Mouse (Mus musculus) left cerebral cortex, adult 2 months (tissue): ENCODE measurements around the gene Colq. TPM values are rescaled to one million over a fixed set of nuclear protein-coding genes. Genes with fewer than 3 reads are reported as not detected.
"Not testable (repeated sequence)": the region's sequence is repeated elsewhere in the genome, so short reads cannot be mapped to it uniquely, and the experiment has no call there.

Experiments
- DNase-seq, 2 experiments: peaks; one replicate each; pipeline ENCODE4 v3.0.0; 2021 to 2022; ENCODE audit warnings: low spot score in 2 of 2, mixed read lengths in 1 of 2; ENCODE audit errors: extremely low spot score in 1 of 2
- H3K27ac ChIP-seq: fragments of 200-600 bp; 2 replicates; pipeline ENCODE4 v1.8.1; 2022
- H3K4me3 ChIP-seq: fragments of 200-600 bp; 2 replicates; pipeline ENCODE4 v1.8.1; 2022
- CTCF ChIP-seq: fragments of 200-600 bp; IDR thresholded peaks from 2 replicates; pipeline ENCODE4 v1.8.1; 2022; ENCODE audit warnings: antibody characterized with exemption, mild to moderate bottlenecking, moderate library complexity
- intact Hi-C: fragments of 180-260 bp; cut with DNase I; formaldehyde crosslinking; loops from one replicate; pipeline ENCODE4 v1.15.1; 2025
- long read RNA-seq, 2 experiments: library from polyadenylated mRNA; stranded (forward); transcript quantifications; one replicate each; pipeline ENCODE4 v2.0.0; 2021; ENCODE audit warnings: borderline mapping rate in 2 of 2
- total RNA-seq, 2 experiments: library from RNA; stranded (reverse); gene quantifications; 2 replicates each; pipeline ENCODE4 v1.2.3; 2021

Colq gene
- total RNA-seq, result 1 to 10 TPM; 1.1 to 1.8 TPM
- long read RNA-seq, experiment 1, partial matches to known transcripts, result 0 of 1 reads
- long read RNA-seq, experiment 1, other reads (novel, unspliced or antisense), result 1 of 1 reads
- long read RNA-seq, experiment 2, partial matches to known transcripts, result 0 of 1 reads
- long read RNA-seq, experiment 2, other reads (novel, unspliced or antisense), result 1 of 1 reads

DNA sequence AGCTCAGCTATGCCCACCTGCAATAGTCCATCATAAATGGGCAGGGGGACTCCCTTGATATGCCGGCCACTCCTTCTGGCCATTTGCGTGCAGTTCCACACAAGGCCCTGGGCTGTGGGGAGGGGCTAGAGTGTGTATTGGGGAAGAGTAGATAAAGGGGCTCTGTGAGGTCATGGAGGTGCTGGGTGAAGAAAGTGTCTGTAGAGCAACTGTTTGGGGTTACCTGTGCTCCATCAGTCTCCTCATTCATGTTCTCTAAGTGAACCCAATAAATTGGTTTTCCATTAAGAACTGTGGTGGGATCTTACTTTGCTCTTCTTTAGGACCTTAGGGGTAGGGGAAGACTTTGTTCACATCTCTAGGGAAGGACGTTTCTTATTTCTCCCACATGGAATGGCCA lies at the start of gene Colq:
Colq (minus strand) TSS at position 101 of the 400 bp plus-strand sequence.
- Histone ChIP-seq H3K27ac (no peak within 1 kb of the TSS), H3K4me3 (no peak within 1 kb of the TSS)
- no peak for TF ChIP-seq CTCF
- no peak for DNase-seq
- intact Hi-C loops, result loop anchor here (5.0 kb wide), 1 partner anchor 59 kb away; no protein-coding TSS in a partner anchor

DNA sequence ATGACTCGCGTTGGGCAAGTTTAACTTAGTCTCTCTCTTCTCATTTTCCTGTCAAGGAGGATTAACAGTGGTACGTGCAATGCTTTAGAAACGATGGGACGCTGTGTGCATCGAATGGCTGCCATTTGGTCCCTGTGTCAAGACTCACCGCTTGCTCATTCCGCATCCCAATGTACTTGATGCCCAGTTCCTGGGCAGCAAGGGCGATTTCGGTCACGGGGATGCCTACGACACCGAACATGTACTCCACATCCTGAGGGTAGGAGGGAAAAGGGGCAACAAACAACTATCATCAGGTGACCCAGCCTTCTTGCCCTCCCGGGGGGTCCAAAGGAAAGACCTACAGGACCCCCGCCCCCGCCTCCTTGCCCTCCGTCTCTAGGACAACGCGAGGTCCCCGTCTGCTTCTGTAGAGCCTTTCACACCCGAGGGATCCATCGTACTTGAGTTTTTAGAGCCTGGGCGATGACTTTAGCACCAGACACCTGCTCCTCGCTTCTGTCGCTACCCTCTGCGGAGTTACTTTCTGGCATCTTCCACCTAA lies 49.3 kb upstream of the Colq start, which contains the start of gene Gm49387:
Gm49387 (minus strand) TSS at position 533 of the 544 bp plus-strand sequence.
- intact Hi-C loops, result no loop called here
- no peak for DNase-seq
- Histone ChIP-seq H3K4me3 (peak within 1 kb of the TSS; percentile 63), H3K27ac (peak within 1 kb of the TSS; percentile 87)
- TF ChIP-seq CTCF, result no peak

DNA sequence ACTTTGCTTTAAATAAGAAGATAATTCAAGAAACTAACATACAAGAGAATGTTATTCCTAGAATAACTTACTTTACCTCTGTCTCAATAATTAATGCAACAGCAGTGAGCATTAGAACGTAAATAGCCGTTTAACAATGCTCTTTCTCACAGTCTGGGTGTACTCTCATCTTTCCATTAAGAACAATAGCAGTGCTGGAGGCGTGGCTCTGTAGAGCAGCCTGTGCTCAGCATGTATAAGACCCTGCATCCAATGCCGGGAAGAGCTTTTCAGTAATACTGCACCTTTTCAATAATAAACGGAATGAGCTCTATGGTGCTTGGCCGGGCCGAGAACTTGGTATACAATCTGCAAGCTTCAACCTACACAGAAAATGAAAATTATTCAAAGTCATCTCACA lies 39.5 kb upstream of the Colq start:
- H3K27ac ChIP-seq, result no peak overlapping the region
- H3K4me3 ChIP-seq, result no peak overlapping the region
- intact Hi-C loops, result no loop called here
- no peak for TF ChIP-seq CTCF
- DNase-seq, result no peak

DNA sequence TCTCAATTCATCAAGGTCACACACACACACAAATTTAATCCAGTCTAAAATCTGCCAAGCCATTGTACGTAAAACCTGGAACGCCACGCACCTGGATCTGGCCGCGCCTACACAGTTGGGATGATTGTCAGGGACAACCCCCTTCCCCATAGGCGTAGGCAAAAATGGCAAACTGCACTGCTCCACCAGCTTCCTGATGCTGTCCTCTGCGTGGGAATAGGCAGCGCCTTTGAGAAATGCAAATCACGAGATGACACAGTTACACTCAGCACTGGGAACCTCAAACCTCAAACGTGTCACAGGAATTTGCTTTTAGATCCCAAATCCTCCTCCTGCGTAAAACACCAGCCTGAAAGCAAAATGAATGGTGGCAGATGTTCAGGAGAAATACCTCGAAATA lies 31.6 kb upstream of the Colq start:
- Histone ChIP-seq H3K4me3 (no peak overlapping the region), H3K27ac (no peak overlapping the region)
- peak; percentile 38 to 64 for DNase-seq
- intact Hi-C loops, result loop anchor here (2.0 kb wide), 1 partner anchor 46 kb away; no protein-coding TSS in a partner anchor
- no peak for TF ChIP-seq CTCF

DNA sequence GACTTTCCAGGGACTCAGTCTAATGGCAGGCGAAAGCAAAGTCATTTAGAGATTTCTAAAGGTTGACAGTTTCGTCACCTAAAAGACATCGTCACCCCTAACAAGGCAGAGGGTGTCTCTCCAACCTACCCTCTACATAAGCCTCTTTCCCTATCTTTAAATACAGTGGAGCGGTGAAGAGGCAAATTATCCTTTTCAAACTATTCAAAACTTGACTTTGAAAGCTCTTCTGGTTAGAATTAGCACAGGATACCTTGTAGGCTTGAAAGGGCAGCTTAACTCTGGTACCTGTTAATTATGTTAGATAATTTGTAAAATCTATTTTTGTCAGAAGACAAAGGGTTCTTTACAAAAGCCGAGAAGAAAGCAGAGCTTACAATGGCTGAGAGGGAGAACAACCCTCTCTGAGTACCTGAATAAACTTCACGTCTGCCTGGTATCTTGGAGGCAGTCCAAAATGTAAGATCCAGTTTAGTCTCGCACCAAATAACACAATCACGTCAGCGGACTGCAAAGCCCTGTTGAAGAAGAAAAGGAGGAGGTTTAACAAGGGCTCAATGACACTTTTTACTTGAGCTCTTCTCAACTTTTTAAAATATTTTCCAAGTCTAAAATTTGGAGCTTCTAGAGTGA lies 29.6 kb upstream of the Colq start:
- intact Hi-C loops, result no loop called here
- no peak for DNase-seq
- Histone ChIP-seq H3K27ac (no peak overlapping the region), H3K4me3 (no peak overlapping the region)
- no peak for TF ChIP-seq CTCF

DNA sequence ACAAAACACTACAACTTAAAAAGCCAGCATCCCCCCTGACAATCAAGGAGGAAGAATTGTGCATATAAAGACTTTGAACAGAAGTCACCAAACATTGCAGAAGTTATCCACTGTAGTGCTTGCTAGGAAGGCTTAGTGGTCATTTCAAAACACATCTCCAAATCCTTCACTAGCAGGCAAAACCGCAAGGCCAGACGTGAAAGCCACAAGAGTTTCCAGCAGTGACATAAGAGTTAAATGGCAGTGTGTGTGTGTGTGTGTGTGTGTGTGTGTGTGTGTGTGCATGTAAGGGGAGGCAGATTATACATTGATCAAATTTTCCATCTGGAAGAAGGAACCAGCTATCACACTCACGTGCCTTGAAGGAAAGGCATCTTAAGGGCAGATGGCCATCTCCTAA lies 26.9 kb upstream of the Colq start:
- no peak for DNase-seq
- no peak for TF ChIP-seq CTCF
- intact Hi-C loops, result no loop called here
- no peak overlapping the region for H3K4me3 ChIP-seq
- no peak overlapping the region for H3K27ac ChIP-seq

DNA sequence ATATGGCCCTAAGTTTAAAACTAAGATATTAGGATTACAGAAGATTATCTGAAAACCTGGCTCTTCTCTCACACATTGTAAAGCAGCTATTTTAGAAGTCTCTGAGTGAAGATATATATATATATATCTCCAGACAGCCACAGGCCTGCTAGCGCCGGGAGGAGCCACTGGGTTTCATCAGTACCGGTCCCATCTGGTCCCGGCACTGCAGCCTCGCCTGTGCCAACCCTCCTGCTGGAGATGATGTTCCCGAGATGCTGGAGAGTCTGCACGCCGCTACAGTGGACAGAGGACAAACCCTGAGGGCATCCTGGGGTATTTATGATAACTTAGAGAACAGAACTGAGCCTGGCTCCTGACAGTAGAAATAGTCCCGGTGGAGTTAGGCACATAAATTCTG lies 26.1 kb upstream of the Colq start:
- H3K4me3 ChIP-seq, result no peak overlapping the region
- TF ChIP-seq CTCF, result no peak
- DNase-seq, result no peak
- intact Hi-C loops, result no loop called here
- no peak overlapping the region for H3K27ac ChIP-seq

DNA sequence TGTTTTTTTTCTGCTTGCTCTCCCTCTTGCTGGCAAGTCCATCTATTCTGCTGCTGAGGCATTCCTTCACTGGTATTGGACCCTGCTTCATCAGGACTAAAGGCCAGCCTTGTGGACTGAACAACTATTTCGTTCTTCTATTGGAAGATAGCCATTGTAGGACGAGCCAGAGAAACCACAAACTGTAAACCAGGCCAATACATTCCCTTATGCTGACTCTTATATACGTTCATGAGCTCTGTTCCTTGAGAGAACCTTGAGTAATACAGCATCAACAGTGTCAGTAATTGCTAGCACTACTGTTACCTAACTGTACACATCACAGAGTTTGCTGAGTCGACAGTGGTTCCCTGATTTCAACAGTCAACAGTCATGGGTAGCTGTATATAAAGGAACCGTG lies 22.5 kb upstream of the Colq start:
- H3K4me3 ChIP-seq, result no peak overlapping the region
- no peak overlapping the region for H3K27ac ChIP-seq
- no peak for TF ChIP-seq CTCF
- intact Hi-C loops, result no loop called here
- no peak for DNase-seq

DNA sequence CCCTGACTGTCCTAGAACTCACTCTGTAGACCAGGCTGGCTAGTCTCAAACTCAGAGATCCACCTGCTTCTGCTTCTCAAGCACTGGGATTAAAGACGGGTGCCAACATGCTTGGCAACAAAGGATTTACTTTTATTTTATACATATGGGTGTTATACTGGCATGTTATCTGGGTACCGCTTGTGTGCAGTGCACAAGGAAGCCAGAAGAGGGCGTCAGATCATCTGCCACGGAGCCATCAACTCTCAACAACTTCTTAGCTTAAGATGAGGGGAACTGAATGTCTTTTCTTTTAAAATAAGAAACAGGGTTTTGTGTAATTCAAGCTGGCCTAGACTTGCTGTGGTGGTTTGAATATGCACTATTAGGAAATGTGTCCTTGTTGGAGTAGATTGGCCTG lies 20.8 kb upstream of the Colq start:
- Histone ChIP-seq H3K27ac (no peak overlapping the region), H3K4me3 (no peak overlapping the region)
- intact Hi-C loops, result no loop called here
- no peak for DNase-seq
- no peak; the same call in 1 of the 2 replicates for TF ChIP-seq CTCF

DNA sequence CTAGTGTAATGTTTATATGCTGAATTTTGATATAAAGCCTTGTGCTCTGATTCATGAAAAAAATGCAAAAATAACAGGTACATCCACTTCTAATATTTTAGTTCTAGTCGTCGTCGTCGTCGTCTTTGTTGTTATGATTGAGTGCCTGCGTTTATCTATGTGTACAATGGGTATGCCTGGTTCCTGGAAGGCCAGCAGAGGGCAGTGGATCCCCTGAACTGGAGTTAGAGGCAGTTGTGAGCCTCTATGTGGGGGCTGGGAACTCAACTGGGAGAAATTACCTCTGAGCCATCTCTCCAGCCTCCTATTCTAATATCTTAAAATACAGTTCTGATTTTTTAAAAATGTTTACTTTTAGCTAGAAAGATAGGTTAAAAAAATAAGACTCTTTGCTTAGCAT lies 14.4 kb upstream of the Colq start:
- TF ChIP-seq CTCF, result no peak; the same call in none of the 2 replicates
- Histone ChIP-seq H3K4me3 (no peak overlapping the region), H3K27ac (no peak overlapping the region)
- no peak for DNase-seq
- intact Hi-C loops, result loop anchor here (2.0 kb wide), 1 partner anchor 87 kb away; no protein-coding TSS in a partner anchor

DNA sequence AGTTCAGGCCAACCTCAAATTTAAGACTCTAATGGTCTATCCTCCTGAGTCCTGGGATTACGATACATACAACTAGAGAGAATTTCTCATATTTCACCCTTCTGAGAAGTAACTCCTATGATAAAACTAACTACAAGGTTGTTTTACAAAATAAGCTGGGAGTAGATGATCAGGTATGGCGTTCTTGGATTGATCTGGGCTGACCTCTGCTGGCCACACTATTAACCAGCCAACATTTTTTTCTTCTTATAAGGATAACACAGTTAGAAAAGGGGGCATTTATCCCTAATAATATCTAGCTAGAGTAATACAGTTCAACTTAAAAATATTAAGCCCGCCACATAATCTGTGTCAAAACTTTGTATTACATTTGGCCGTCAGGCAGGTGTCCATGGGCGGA lies 13.8 kb upstream of the Colq start:
- DNase-seq, result no peak
- intact Hi-C loops, result loop anchor here (2.0 kb wide), 1 partner anchor 86 kb away; no protein-coding TSS in a partner anchor
- no peak overlapping the region for H3K4me3 ChIP-seq
- peak; percentile 53 for TF ChIP-seq CTCF
- H3K27ac ChIP-seq, result no peak overlapping the region

DNA sequence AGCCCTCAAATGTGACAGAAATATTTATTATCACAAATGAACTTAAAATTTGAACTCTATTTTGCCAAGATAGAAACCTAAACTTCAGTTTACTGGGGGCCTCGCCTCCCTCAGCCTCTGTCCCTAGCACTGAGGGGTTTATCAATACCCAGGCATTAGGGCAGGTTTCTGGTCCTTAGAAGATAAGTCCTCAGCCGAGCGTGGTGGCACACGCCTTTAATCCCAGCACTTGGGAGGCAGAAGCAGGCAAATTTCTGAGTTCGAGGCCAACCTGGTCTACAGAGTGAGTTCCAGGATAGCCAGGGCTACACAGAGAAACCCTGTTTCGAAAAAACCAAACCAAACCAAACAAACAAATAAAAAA lies 11.5 kb upstream of the Colq start:
- H3K27ac ChIP-seq, H3K4me3 ChIP-seq, intact Hi-C loops, DNase-seq: not testable (repeated sequence)
